Mouse (Mus musculus) lung, embryonic 16.5 days (tissue): ENCODE data around the gene Calhm6. TPM values are rescaled to one million over a fixed set of nuclear protein-coding genes. Genes with fewer than 3 reads are reported as not detected.

Source experiments
- ATAC-seq: fragments of 200-750 bp; cut with Nextera tagmentation; 2 replicates; pipeline ENCODE4 v1.8.0; 2017; ENCODE audit warnings: low read depth, mild to moderate bottlenecking, moderate library complexity
- H3K27ac ChIP-seq: fragments of 300-500 bp; sonication (generic); 2 replicates; pipeline ENCODE4 v1.5.1; 2014; ENCODE audit warnings: mild to moderate bottlenecking, control low read depth, low read length
- H3K27me3 ChIP-seq: fragments of 300-500 bp; sonication (generic); 2 replicates; pipeline ENCODE4 v1.6.1; 2014; ENCODE audit warnings: low read depth, low read length, mixed read lengths; ENCODE audit not compliant: control insufficient read depth, insufficient read depth
- H3K36me3 ChIP-seq: fragments of 300-500 bp; sonication (generic); 2 replicates; pipeline ENCODE4 v1.6.1; 2014; ENCODE audit warnings: low read length; ENCODE audit not compliant: control insufficient read depth, insufficient read depth
- H3K4me1 ChIP-seq: fragments of 300-500 bp; sonication (generic); replicated peaks from 2 replicates; pipeline ENCODE4 v1.6.1; 2014; ENCODE audit warnings: low read length, mixed read lengths; ENCODE audit not compliant: control insufficient read depth, insufficient read depth
- H3K4me2 ChIP-seq: fragments of 300-500 bp; sonication (generic); 2 replicates; pipeline ENCODE4 v1.6.1; 2014; ENCODE audit warnings: low read depth, low read length, control low read depth
- H3K4me3 ChIP-seq: fragments of 300-500 bp; sonication (generic); 2 replicates; pipeline ENCODE4 v1.5.1; 2014; ENCODE audit warnings: mild to moderate bottlenecking, low read length, control low read depth
- H3K9ac ChIP-seq: fragments of 300-500 bp; sonication (generic); 2 replicates; pipeline ENCODE4 v1.6.1; 2014; ENCODE audit warnings: low read length, control low read depth
- H3K9me3 ChIP-seq: fragments of 300-500 bp; sonication (generic); 2 replicates; pipeline ENCODE4 v1.6.1; 2016; ENCODE audit warnings: low read length; ENCODE audit not compliant: control insufficient read depth
- WGBS: fragments of 180-500 bp; shearing (Covaris S2); extraction: QIAGEN DNeasy Blood & Tissue Kit; methylation state at CpG from one replicate; pipeline ENCODE4 v1.1.7; 2014; 5-methylcytosine and 5-hydroxymethylcytosine counted together
- polyA plus RNA-seq: library from polyadenylated mRNA; unstranded; fragments of >200 nt; fragmentation: Nextera tagmentation; extraction: Ambion mirVana; gene quantifications from 2 replicates; pipeline ENCODE4 v1.2.1, GENCODE M21; 2015

Gene Calhm6
- polyA plus RNA-seq, 1 experiment from 2014 or later, result 1.1 TPM

DNA sequence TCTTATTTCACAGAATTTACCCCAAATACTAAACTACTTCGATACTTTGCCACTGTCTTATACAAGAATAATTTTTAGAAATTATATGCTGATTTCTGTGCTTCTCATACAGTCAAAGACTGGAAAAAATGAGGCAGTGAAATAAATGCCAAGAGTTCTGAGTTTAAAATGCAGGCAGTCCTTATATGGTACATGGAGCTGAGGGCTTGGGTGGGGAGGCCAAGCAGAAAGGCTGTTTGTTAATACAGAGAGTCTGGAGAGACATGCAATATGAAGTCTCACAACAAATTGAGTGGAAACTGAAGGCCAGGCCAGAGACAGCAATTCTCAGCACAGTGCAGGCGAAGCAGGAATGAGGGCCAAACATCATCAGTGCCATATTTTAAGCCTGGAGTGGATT is 39.3 kb downstream of the Calhm6 start:
- Histone ChIP-seq H3K4me2 (no peak overlapping the region), H3K36me3 (no peaks in the 10 kb centered on the region), H3K9ac (no peak overlapping the region), H3K27ac (peak overlapping the region; percentile 59), H3K4me1 (peaks cover 6% of the 10 kb centered on the region; the same call in 1 of the 2 replicates), H3K4me3 (no peak overlapping the region), H3K27me3 (no peaks in the 10 kb centered on the region), H3K9me3 (no peaks in the 10 kb centered on the region)
- ATAC-seq, result peak; percentile 85
- 53% methylated on average over 2 of the region's 2 CpGs for WGBS

DNA sequence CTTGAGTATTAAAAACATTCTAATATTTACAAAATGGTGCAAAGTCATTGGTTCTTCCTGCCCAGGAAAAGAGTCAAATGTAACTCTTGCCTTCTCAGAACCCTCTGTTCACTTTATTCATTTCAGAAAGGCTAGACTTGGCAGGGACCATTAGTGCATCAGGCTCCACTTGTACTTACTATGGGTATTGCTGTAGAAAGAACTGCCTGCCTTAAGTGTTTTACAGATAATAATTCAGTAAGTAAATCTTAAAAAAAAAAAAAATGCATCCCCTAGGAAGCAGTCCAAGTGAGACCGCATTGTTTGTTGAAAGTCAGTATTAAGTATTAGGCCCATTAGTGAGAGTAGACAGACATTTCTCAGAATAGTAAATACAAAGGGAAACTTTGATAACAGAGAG is 41.3 kb downstream of the Calhm6 start:
- Histone ChIP-seq H3K27ac (no peak overlapping the region), H3K9me3 (no peaks in the 10 kb centered on the region), H3K4me3 (no peak overlapping the region), H3K27me3 (no peaks in the 10 kb centered on the region), H3K4me2 (no peak overlapping the region), H3K9ac (no peak overlapping the region), H3K4me1 (peaks cover 6% of the 10 kb centered on the region; the same call in 1 of the 2 replicates), H3K36me3 (no peaks in the 10 kb centered on the region)
- 44% methylated on average over 1 of the region's 1 CpGs for WGBS
- ATAC-seq, result peak; percentile 49

Other genes starting within 250 kb of the Calhm6 start
- gene Rsph4a, start 222.9 kb downstream of the Calhm6 start, polyA plus RNA-seq, result 1.9 and 2.2 TPM in 2 replicates
- gene Zup1, start 176.7 kb downstream of the Calhm6 start, polyA plus RNA-seq, result 20.3 and 20.7 TPM in 2 replicates
- gene Rwdd1, start 108.4 kb downstream of the Calhm6 start, polyA plus RNA-seq, result 94.6 and 105 TPM in 2 replicates
- not detected in 2 replicates for gene Trappc3l, start 90.4 kb downstream of the Calhm6 start, polyA plus RNA-seq
- gene Calhm4, start 83.7 kb downstream of the Calhm6 start, polyA plus RNA-seq, result not detected in 2 replicates
- 1.0 TPM in 2 replicates for gene Calhm5, start 31.5 kb downstream of the Calhm6 start, polyA plus RNA-seq
- 29.5 and 31.4 TPM in 2 replicates for gene Dse, start 79.7 kb upstream of the Calhm6 start, polyA plus RNA-seq
- gene Tspyl1, start 154.2 kb upstream of the Calhm6 start, polyA plus RNA-seq, result 66.8 and 68.1 TPM in 2 replicates
- 9.6 and 11.3 TPM in 2 replicates for gene Tspyl4, start 169.5 kb upstream of the Calhm6 start, polyA plus RNA-seq